Mouse (Mus musculus): ENCODE data around the gene Orai1.

GRCm38 (mm10) chr5:122989551-122990330 is 25.1 kb upstream of the Orai1 start, which contains the start of gene Kdm2b:
- TF ChIP-seq CTCF (IDR thresholded peaks at IDR 0.05; ENCODE audit: low read depth, low read length) (no peak), EP300 (IDR thresholded peaks at IDR 0.05; ENCODE audit: insufficient read depth, low read depth, low read length) (no peak), POLR2A (IDR thresholded peaks at IDR 0.05; ENCODE audit: insufficient read depth, low read length) (no peak)
